Mouse (Mus musculus) liver, adult 2 months (tissue): ENCODE results near the gene Psmb11.

Experiments
- CTCF ChIP-seq: fragments of 200-500 bp; IDR thresholded peaks from 2 replicates; pipeline ENCODE4 v1.5.1; 2011; ENCODE audit warnings: low read depth, low read length, control low read depth
- POLR2A ChIP-seq: fragments of 200-500 bp; IDR thresholded peaks from 2 replicates; pipeline ENCODE4 v1.6.1; 2011; ENCODE audit warnings: low read length, control low read depth; ENCODE audit not compliant: insufficient read depth; ENCODE audit errors: extremely low read depth

DNA sequence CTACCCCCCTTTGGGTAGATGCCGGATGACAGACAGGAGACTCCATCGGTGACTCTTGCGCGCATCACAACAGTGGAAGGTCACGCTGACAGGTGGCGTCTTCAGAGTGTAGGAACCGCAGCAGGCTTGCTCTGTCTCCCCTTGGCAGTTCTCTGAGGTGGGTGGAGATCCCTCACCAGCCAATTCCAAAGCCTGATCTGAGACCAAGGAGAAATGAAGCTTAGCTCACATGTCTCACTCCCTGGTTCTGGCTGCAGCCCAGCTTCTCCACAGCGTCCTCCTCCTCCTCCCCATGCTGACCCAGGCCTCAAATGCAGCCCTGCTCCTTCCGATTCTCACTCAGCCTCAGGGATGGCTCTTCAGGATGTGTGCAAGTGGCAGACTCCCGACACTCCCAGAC, 3.7 kb downstream of the Psmb11 start:
- no peak for TF ChIP-seq CTCF
- TF ChIP-seq POLR2A: no peak
